Mouse (Mus musculus) hematopoietic stem cell, adult 5-6 weeks (primary cell): ENCODE results near the gene Mitd1. TPM values are rescaled to one million over a fixed set of nuclear protein-coding genes. Genes with fewer than 3 reads are reported as not detected.

ENCODE experiments used
- ATAC-seq, 2 experiments: fragments of 125-278 bp in 1 of 2; replicated peaks in 1 of 2; 2 replicates each; pipeline ENCODE4 v1.8.0; 2016 to 2017; ENCODE audit warnings: inconsistent platforms in 2 of 2, mild to moderate bottlenecking in 2 of 2, moderate number of reproducible peaks in 2 of 2, low read depth in 1 of 2, moderate TSS enrichment in 1 of 2; ENCODE audit not compliant: low FRiP score in 2 of 2, poor library complexity in 2 of 2, severe bottlenecking in 2 of 2, insufficient read depth in 1 of 2, low TSS enrichment in 1 of 2
- total RNA-seq: library from RNA; stranded (forward); fragments of 172-1452, 232-1000 nt; gene quantifications from 2 replicates; pipeline ENCODE4 v1.2.3, GENCODE M21; 2017

Mitd1 gene
- total RNA-seq: 33.9 and 39.4 TPM in 2 replicates

DNA sequence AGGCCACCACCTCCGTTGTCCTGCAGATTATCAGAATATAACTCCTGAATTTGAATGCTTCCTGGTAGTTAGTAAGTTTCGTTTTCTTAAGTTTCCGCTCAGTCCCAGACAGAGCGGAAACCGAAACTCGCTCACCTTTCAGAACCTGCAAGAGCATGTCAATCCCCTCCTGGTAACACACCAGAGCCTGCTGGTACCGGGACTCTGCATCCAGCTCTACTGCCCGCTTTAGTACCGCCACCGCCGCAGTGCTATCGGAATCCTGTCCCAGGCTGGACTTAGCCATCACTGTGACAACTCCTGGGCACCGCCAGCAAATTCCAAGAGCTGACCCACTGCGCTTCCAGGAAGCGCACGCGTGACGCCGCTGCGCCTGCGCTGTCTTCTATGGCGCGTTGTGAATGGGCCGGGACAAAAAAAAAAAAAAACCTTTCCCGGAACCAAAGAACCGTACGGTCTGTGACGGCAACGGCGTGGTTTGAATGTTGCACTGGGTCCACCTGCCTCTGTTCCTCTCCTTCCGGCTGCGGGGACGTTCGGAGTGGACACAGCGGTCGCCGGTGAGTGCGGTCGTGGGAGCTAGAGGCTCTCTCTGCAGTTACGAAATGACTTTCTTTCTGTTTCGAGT is at the start of gene Mitd1, which contains the start of gene Mrpl30:
Gene Mitd1 (minus strand): TSS at position 387 of the 628 bp plus-strand sequence.
Gene Mrpl30 (plus strand): TSS at position 453 of the 628 bp plus-strand sequence.
- ATAC-seq: peak; percentile 86 to 90

DNA sequence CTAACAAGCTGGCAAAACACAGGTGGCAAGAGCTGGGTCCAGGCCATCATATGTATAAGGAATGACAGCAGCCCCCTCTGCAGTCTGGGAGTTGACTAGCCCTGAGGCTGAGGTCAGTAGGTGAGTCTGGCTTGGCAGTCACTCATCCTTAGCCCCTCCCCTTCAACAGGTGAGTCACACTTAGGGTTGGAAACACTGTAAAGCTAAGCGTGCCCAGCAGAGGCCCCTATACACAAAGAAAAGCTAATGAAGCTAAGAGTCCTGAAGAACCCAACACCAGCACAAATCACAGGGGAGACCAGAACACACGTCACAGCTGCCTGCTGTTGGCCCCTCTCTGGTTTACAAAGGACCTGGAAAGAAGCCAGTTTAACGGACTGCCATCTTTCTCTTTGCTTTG is 41.6 kb upstream of the Mitd1 start:
- no peak; a peak in 1 of 4 replicates for ATAC-seq

DNA sequence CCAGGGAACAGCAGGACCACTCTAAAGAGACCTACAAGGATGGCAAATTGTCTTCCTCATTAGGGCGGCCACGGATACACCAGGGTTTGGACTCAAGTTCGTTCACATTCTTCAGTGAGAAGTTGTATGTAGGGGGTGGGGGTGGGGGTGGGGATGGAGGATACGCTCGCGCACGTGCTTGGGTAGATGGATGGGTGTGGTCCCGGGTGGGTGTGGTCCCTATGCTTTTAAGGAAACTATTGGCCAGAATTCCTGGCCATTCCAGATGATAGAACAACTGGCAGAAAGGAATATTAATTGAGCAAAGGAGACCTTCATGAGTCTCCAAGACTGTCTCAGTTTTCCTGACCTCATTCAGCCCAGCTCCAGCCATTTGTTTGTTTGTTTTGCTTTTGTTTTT is 35.8 kb upstream of the Mitd1 start:
- ATAC-seq: no peak

DNA sequence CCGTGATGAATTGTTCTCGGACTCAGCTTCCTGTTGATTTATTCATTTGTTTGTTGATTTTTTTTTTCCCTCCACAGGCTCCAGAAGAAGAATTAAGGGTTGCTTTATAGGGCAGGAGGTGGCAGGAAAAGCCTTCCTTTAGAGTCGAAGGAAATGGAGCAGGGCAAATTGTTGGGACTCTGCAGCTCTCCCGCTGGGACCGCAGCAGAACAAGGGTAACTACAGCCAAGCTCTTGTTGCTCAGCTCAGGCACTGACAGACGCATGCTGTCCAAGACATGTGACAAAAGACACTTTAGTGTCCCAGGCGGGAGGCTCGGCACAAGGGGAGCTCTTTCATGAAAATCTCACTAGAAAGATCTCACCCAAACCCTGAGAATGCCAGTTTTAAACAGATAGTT is 32.3 kb upstream of the Mitd1 start:
- no peak for ATAC-seq

DNA sequence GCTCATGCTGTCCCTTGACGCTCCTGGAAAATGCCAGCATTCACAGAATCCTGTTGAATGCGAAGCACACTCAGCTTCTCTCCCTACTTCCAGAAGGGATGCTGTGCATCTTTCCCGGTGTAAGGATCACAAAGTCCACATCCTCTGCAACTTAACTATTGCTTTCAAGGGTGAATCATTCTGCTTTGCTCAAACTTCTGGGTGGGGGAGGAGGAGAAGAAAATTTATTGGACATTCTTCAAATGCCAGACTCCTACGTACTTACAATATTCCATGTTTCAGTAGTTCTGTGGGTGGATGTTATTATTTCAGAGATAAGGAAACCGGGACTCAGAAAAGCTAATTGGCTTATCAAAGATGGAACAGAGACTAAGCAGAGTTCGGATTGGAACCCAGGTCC is 27.9 kb upstream of the Mitd1 start:
- ATAC-seq: no peak

DNA sequence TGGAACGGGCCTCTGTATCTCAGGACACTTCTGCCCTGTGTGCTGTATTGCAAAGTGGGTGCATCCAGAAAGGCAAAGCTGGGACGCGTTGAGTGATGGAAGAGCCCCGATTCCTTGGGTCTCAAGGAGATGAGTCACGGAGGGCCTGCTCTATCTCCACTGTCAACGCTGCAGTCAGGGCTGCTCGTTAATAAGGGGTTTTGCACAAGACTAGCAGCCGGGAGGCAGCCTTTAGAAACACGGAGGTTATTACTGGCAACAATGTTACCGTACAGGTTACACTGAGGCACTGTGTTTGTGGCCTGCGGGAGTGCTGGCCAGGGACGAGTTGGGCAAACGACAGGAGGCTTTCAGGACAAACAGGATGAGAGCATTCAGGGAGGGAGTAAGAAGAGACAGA is 27.5 kb upstream of the Mitd1 start:
- no peak for ATAC-seq

DNA sequence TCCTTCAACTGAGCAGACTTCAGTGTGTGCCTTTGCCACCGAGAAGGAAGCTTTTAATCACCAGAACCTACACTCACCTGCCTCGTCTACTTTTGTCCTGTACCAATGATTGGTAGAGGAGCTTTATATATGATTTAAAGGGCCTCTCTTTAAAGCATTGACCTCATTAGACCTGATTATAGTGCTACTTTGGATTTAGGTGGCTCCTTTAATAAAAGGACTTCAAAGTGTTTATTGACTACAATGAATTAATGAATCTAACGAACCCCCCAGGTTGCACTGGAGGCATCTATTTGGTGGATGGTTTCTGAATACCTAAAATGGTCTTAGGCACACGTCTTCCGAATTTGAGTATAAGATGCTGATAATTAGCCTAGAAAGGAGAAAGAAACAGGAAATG is 26.2 kb upstream of the Mitd1 start, which contains the start of gene Lyg2:
Gene Lyg2 (minus strand): TSS at position 101 of the 400 bp plus-strand sequence.
- no peak for ATAC-seq

DNA sequence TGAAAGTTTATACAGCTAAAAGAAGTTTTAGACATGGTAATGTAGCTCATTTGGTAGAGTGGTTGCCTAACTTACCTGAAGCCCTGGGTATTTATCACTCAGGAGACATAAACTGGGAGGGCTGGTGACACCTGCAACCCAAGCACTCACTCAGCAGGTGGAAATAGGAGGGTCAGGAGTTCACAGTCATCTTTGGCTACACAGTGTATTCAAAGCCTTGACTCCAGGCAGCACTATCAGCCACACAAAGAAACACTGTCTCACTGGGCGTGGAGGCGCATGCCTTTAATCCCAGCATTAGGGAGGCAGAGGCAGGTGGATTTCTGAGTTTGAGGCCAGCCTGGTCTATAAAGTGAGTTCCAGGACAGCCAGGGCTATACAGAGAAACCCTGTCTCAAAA is 22.5 kb upstream of the Mitd1 start:
- no peak for ATAC-seq

DNA sequence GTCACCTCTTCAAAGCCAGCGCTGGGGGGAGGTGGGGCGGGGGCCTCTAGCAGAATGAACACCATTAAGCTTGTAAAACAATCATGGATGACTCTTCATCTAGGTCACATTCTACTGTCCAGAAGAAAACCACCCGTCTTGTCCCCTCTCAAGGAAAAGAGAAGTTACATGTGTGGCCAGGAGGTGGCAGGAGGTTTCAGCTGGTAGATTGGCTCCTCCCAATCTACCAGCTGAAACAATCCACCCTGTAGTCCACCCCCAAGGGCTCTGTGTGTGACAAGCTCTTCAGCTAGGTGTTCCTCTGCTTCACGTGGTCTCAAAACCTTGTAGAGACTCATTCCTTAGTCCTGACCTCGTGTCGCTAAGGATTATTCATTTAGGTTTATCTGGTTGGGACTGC is 13.0 kb upstream of the Mitd1 start:
- ATAC-seq: peak; percentile 51 to 56; a peak in 3 of 4 replicates

DNA sequence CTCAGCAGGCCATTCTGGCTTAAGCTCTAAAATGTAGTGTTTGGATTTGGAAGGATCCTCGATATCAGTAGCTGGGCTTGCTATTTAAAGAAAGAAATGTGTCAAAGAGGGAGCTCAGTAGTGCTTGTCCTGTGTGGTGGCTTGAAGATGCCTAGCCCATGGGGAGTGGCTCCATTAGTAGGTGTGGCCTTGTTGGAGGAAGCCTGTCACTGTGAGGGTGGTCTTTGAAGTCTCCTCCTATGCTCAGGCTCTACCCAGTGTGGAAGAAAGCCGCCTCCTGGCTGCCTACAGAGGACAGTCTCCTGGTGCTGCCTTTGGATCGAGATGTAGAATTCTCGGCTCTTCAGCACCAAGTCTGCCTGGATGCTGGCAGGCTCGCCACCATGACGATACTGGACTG is 10.1 kb upstream of the Mitd1 start:
- no peak for ATAC-seq

DNA sequence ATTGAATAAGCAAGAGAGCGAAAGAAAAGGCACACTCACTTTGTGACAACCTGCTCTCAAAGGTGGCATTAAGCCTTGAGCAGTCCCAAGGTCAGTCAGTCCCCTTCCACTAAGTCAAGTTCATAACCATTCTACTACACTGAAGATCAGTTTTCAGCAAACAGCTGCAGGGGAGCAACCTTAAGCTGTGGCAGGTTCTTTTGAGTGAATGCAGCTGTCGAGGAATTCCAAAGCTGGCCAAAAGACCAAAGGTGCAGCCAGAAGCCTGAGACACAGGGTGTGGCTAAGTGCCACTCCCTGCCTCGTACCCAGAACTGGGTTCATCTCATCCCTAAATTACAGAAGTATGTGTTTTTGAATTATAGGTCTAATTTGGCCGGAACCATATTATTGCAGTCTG is 9.6 kb upstream of the Mitd1 start:
- no peak for ATAC-seq

DNA sequence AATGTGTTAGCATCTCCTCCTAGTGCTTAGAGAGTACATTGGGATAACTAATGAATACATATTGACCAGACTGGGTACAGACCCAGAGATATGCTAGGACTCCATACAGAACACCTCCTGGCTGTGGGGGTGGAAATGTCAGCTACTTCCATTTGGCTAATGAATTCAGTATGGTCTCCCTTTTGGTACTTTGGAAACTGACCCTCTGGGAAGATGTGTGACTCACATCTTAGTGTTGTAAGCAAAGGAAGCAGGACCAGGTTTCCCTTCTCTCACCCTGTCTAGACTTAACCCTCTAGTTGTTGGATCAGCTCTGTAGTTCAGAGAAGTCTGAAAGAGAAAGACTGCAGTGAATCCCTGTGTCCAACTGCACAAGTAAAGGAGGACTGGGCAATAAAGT is 4.4 kb upstream of the Mitd1 start:
- no peak for ATAC-seq

DNA sequence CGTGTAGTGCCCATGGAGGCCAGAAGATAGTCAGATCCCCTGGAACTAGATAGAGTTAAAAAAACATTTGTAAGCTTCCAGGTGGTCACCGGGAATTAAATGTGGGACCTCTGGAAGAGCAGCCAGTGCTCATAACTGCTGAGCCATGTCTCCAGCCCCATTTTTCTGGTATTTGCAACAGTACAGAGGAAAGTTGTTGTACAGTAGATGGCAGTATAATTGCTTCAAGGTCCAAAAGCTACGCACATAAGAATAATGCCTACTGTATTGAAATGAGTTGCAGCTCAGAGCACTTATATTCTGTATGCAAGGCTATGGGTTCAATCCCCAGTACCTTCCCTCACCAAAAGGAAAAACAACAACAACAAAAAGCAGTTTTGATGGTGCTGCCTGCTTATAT is 1.2 kb upstream of the Mitd1 start:
- no peak for ATAC-seq

DNA sequence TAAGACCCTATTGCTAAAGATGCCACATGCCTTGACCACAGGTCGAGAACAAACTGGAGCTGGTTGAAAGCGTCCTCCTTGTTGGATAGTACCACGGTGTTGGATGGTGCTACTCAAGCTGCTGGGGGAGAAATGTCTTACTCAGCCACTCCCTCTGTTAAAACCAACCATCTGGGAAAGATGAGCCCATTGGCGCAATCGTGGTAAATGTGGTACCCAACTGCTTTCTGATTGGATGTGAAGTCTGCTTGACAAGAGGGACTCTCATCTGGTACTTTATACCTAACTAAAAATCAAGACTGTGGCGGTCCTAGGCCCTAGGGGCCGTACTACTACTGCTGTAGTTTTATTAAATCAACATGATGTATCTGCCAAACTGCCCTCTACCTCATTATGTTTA is 1.0 kb downstream of the Mitd1 start:
- ATAC-seq: no peak

DNA sequence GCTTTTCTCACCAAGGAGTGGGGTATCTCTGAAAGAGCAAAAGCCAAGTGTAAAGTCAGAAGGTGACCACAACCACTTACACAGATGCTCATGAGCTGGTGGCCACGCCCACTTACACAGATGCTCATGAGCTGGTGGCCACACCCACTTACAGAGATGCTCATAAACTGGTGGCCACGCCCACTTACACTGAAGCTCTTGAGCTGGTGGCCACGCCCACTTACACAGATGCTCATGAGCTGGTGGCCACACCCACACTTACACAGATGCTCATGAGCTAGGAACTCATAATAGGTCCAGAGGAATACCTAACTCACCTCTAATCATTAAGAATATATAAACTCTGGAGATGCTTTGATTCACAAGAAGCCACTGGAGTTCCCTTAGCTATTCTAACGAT is 5.8 kb downstream of the Mitd1 start:
- ATAC-seq: peak; percentile 45 to 46

DNA sequence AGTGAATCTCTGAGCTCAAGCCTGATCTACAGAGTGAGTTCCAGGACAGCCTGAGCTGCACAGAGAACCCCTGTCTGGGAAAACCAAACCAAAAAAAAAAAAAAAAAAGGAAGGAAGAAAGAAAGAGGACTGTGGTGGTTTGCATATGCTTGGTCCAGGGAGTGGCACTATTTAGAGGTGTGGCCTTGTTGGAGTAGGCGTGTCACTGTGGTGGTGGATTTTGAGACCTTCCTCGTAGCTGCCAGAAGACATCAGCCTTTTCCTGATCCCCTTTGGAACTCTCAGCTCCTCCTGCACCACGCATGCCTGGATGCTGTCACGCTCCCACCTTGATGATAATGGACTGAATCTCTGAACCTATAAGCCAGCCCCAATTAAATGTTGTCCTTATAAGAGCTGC is 6.8 kb downstream of the Mitd1 start:
- ATAC-seq: no peak

DNA sequence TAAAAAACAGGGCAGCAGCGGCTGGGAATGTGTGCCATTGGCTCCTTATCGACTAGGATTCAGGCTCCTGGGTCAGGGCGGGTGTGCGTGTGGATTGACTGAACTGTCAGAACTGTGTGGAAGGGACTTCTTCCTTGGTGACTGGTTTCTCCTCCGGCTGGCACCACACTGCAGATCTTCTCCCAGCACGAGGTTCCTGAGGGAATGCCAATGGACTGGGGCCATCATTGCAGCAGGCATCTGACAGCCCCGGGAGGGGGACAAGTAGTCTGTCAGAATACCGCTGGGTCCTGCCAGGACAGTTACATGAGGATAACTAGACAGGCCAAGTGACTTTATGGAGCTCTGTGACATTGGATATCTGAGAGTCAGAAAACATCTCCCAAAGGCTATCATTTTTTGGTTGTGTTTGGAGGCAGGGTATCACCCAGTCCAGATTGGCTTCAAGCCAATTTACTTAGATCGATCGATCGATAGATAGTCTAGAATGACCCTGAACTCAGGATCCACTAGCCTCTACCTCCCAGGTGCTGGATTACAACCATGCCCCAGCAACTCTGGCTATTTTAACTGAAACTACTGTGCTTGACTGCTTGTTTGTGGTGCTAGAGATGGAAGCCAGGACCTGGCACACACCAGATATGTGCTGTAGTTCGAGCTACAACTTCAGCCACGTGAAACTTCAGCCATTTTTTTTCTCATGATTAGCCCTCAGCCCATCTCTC is 12.3 kb downstream of the Mitd1 start:
- ATAC-seq: no peak

DNA sequence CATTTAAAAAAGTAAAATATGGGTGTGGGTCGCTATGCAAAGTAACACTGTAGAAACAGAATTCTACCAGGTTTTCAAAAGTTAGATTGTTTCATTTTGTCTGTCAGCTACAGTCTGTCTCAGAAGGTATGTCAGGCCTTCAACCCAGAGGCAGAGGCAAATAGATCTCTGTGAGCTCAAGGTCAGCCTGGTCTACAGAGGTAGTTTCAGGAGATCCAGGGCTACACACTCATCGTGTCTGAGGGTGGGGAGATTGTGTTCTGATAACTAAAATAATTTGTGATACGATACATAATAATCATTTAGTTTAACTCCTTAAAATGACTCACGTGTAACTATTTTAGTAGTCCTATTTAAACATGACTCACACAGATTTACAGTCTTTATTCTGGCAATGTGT is 17.1 kb downstream of the Mitd1 start:
- ATAC-seq: no peak
